Mouse (Mus musculus) heart, embryonic 11.5 days (tissue): ENCODE measurements around the gene Ctdsp1. TPM values are rescaled to one million over a fixed set of nuclear protein-coding genes. Genes with fewer than 3 reads are reported as not detected.

ENCODE experiments used
- ATAC-seq: fragments of 200-750 bp; cut with Nextera tagmentation; replicated peaks from 2 replicates; pipeline ENCODE4 v1.8.0; 2017; ENCODE audit warnings: moderate library complexity; ENCODE audit not compliant: insufficient number of reproducible peaks, low FRiP score, low TSS enrichment
- H3K27ac ChIP-seq: fragments of 300-500 bp; sonication (generic); 2 replicates; pipeline ENCODE4 v1.5.1; 2014; ENCODE audit warnings: mild to moderate bottlenecking, low read depth, low read length
- H3K27me3 ChIP-seq: fragments of 300-500 bp; sonication (generic); 2 replicates; pipeline ENCODE4 v1.6.1; 2014; ENCODE audit warnings: mild to moderate bottlenecking, low read length, mixed read lengths; ENCODE audit not compliant: control insufficient read depth, insufficient read depth
- H3K36me3 ChIP-seq: fragments of 300-500 bp; sonication (generic); 2 replicates; pipeline ENCODE4 v1.6.1; 2014; ENCODE audit warnings: mild to moderate bottlenecking, low read length, moderate library complexity, mixed read lengths; ENCODE audit not compliant: control insufficient read depth, insufficient read depth
- H3K4me1 ChIP-seq: fragments of 300-500 bp; sonication (generic); 2 replicates; pipeline ENCODE4 v1.6.1; 2014; ENCODE audit warnings: low read length; ENCODE audit not compliant: control insufficient read depth, insufficient read depth
- H3K4me2 ChIP-seq: fragments of 300-500 bp; sonication (generic); 2 replicates; pipeline ENCODE4 v1.6.1; 2014; ENCODE audit warnings: mild to moderate bottlenecking, moderate library complexity
- H3K4me3 ChIP-seq: fragments of 300-500 bp; sonication (generic); 2 replicates; pipeline ENCODE4 v1.5.1; 2014; ENCODE audit warnings: low read depth, low read length
- H3K9ac ChIP-seq: fragments of 300-500 bp; sonication (generic); 2 replicates; pipeline ENCODE4 v1.6.1; 2014; ENCODE audit warnings: mild to moderate bottlenecking, low read depth, low read length, moderate library complexity
- H3K9me3 ChIP-seq: fragments of 300-500 bp; sonication (generic); replicated peaks from 2 replicates; pipeline ENCODE4 v1.6.1; 2016; ENCODE audit warnings: low read length; ENCODE audit not compliant: control insufficient read depth
- WGBS: fragments of 180-500 bp; shearing (Covaris S2); extraction: QIAGEN DNeasy Blood & Tissue Kit; methylation state at CpG from one replicate; pipeline ENCODE4 v1.1.7; 2014; ENCODE audit not compliant: insufficient replicate concordance; 5-methylcytosine and 5-hydroxymethylcytosine counted together
- polyA plus RNA-seq: library from polyadenylated mRNA; unstranded; fragments of >200 nt; fragmentation: Nextera tagmentation; extraction: Ambion mirVana; gene quantifications from 2 replicates; pipeline ENCODE4 v1.2.1, GENCODE M21; 2014

The Ctdsp1 gene
- polyA plus RNA-seq, 1 experiment from 2014 or later: 59.6 TPM

- Histone ChIP-seq H3K27ac (peak overlapping the region; percentile 100), H3K9ac (peak overlapping the region; percentile 99), H3K27me3 (no peaks in the 10 kb centered on the region), H3K4me2 (peak overlapping the region; percentile 76), H3K36me3 (peaks cover 13% of the 10 kb centered on the region), H3K9me3 (no peaks in the 10 kb centered on the region), H3K4me3 (peak overlapping the region; percentile 91), H3K4me1 (peaks cover 22% of the 10 kb centered on the region)
- WGBS: 5% methylated on average over 29 of the region's 29 CpGs
- no peak for ATAC-seq
Observed at GRCm38 (mm10) chr1:74389831-74390286, 1.4 kb upstream of the Ctdsp1 start.

GRCm38 (mm10) chr1:74390287-74390906 lies 912 bp upstream of the Ctdsp1 start:
- no peak for ATAC-seq
- Histone ChIP-seq H3K4me2 (peak overlapping the region; percentile 76), H3K36me3 (peaks cover 19% of the 10 kb centered on the region), H3K4me1 (peaks cover 22% of the 10 kb centered on the region), H3K9me3 (no peaks in the 10 kb centered on the region), H3K4me3 (peak overlapping the region; percentile 91), H3K27me3 (no peaks in the 10 kb centered on the region), H3K9ac (peak overlapping the region; percentile 99), H3K27ac (peak overlapping the region; percentile 100)
- 6% methylated on average over 21 of the region's 21 CpGs for WGBS

GRCm38 (mm10) chr1:74391844-74392441 lies 634 bp downstream of the Ctdsp1 start:
- ATAC-seq: peak; percentile 52
- WGBS: under 1% methylated on average over 36 of the region's 63 CpGs
- Histone ChIP-seq H3K4me1 (peaks cover 22% of the 10 kb centered on the region), H3K9ac (peak overlapping the region; percentile 99), H3K36me3 (peaks cover 19% of the 10 kb centered on the region), H3K27me3 (no peaks in the 10 kb centered on the region), H3K27ac (peak overlapping the region; percentile 100), H3K4me3 (peak overlapping the region; percentile 91), H3K4me2 (peak overlapping the region; percentile 76), H3K9me3 (no peaks in the 10 kb centered on the region)

- Histone ChIP-seq H3K36me3 (peaks cover 19% of the 10 kb centered on the region), H3K4me1 (peaks cover 22% of the 10 kb centered on the region), H3K4me3 (peak overlapping the region; percentile 91), H3K27ac (peak overlapping the region; percentile 100), H3K27me3 (no peaks in the 10 kb centered on the region), H3K9ac (peak overlapping the region; percentile 99), H3K9me3 (no peaks in the 10 kb centered on the region), H3K4me2 (peak overlapping the region; percentile 76)
- ATAC-seq: no peak; the same call in 1 of the 2 replicates
- WGBS: 1% methylated on average over 16 of the region's 16 CpGs
Observed at GRCm38 (mm10) chr1:74392446-74392994, 1.2 kb downstream of the Ctdsp1 start.

- H3K27ac ChIP-seq: peak overlapping the region; percentile 100
- no peak for ATAC-seq
- WGBS: 56% methylated on average over 7 of the region's 7 CpGs
Observed at GRCm38 (mm10) chr1:74393010-74393409, 1.7 kb downstream of the Ctdsp1 start.

GRCm38 (mm10) chr1:74393697-74394096 lies 2.4 kb downstream of the Ctdsp1 start:
- peaks cover 19% of the 10 kb centered on the region for H3K36me3 ChIP-seq
- H3K27ac ChIP-seq: no peak overlapping the region
- H3K4me1 ChIP-seq: peaks cover 22% of the 10 kb centered on the region
- no peak overlapping the region for H3K4me3 ChIP-seq
- 85% methylated on average over 9 of the region's 9 CpGs for WGBS
- H3K9ac ChIP-seq: no peak overlapping the region
- H3K4me2 ChIP-seq: no peak overlapping the region
- no peaks in the 10 kb centered on the region for H3K9me3 ChIP-seq
- no peak for ATAC-seq
- H3K27me3 ChIP-seq: no peaks in the 10 kb centered on the region

More at GRCm38 (mm10) chr1:74393010-74393409, 1.7 kb downstream of the Ctdsp1 start:
- H3K4me2 ChIP-seq: peak overlapping the region; percentile 76
- H3K4me3 ChIP-seq: peak overlapping the region; percentile 91
- peak overlapping the region; percentile 99 for H3K9ac ChIP-seq
- peaks cover 22% of the 10 kb centered on the region for H3K4me1 ChIP-seq
- no peaks in the 10 kb centered on the region for H3K9me3 ChIP-seq
- H3K36me3 ChIP-seq: peaks cover 19% of the 10 kb centered on the region
- no peaks in the 10 kb centered on the region for H3K27me3 ChIP-seq

- Histone ChIP-seq H3K27me3 (no peaks in the 10 kb centered on the region), H3K4me2 (no peak overlapping the region), H3K9ac (no peak overlapping the region), H3K27ac (no peak overlapping the region), H3K36me3 (peaks cover 19% of the 10 kb centered on the region), H3K9me3 (no peaks in the 10 kb centered on the region), H3K4me1 (peaks cover 22% of the 10 kb centered on the region), H3K4me3 (no peak overlapping the region)
- 89% methylated on average over 9 of the region's 9 CpGs for WGBS
- ATAC-seq: no peak
Observed at GRCm38 (mm10) chr1:74394311-74394710, 3.0 kb downstream of the Ctdsp1 start.

GRCm38 (mm10) chr1:74394858-74395257 lies 3.5 kb downstream of the Ctdsp1 start:
- Histone ChIP-seq H3K9ac (no peak overlapping the region), H3K9me3 (no peaks in the 10 kb centered on the region), H3K27ac (no peak overlapping the region), H3K4me3 (no peak overlapping the region), H3K27me3 (no peaks in the 10 kb centered on the region), H3K4me1 (peaks cover 17% of the 10 kb centered on the region), H3K4me2 (no peak overlapping the region), H3K36me3 (peaks cover 19% of the 10 kb centered on the region)
- no peak for ATAC-seq
- WGBS: 91% methylated on average over 15 of the region's 15 CpGs
